Mouse (Mus musculus): ENCODE measurements at regions not wholly inside any gene's neighbourhood (a gene's known extent, or its start where the extent isn't known, plus 50 kb on each side); places are given as distances from the start of the nearest gene placed in this dataset.

DNA sequence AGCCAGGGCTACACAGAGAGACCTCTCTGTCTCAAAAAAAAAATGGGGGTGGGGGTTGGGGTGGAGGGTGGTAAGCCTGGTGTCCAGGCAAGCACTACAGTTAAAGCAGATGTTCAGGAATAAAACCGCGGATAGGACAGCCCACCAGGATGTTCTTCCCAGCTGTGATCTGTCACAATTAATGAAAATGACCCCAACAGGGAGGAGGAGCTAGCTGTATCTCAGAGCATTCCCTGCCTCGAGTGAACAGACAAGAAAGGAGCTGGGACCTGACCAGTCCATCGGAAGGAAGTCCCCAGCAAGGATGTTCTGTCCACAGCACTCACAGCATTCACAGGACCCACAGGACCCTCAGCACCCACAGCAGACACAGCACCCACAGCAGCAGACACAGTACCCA is 80.4 kb downstream of the Utp6 start:
- DNase-seq, result no peak

DNA sequence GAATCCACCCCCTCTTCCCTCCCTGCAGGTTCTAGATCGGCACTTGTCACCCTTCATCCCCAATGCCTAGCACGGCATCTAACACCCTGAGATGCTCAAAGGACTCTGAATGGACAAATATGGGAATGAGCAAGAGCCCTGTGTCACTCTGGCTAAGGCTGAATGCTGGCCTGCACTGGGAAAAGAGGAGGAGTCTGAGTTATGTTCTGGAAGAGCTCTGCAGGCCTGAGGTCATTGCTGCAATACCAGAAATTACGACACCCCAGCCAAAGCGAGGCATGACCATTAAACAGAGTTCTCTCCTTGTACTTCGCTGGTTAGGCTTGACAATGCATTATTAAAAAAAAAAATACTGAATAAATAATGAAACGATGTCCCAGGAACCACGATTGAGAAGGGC is 84.1 kb downstream of the Utp6 start:
- no peak for DNase-seq

DNA sequence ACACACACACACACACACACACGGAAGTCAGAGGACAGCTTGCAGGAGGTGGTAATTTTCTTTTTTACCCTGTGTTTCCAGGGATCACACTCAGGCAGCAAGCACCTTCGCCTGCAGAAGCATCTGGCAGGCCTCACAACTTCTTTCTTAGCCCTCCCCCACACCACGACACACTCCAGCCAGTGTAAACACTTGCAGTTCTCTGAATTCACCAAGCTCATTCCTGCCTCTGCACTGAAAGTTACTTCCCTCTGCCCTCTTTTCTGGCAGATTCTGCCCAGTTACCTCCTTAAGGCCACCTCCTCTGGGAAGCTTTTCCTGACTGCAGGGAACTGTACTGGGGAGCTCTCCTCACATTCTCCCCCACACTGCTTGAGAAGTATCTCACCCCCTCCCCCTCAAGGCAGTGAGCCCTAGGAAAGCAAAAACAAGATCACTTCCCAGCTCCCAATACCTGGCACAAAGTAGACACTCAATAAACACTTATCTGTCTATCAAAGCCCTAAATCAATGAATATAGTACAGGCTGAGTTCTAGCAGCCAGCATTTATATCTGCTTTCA is 84.9 kb downstream of the Utp6 start:
- peak; percentile 29 for DNase-seq

DNA sequence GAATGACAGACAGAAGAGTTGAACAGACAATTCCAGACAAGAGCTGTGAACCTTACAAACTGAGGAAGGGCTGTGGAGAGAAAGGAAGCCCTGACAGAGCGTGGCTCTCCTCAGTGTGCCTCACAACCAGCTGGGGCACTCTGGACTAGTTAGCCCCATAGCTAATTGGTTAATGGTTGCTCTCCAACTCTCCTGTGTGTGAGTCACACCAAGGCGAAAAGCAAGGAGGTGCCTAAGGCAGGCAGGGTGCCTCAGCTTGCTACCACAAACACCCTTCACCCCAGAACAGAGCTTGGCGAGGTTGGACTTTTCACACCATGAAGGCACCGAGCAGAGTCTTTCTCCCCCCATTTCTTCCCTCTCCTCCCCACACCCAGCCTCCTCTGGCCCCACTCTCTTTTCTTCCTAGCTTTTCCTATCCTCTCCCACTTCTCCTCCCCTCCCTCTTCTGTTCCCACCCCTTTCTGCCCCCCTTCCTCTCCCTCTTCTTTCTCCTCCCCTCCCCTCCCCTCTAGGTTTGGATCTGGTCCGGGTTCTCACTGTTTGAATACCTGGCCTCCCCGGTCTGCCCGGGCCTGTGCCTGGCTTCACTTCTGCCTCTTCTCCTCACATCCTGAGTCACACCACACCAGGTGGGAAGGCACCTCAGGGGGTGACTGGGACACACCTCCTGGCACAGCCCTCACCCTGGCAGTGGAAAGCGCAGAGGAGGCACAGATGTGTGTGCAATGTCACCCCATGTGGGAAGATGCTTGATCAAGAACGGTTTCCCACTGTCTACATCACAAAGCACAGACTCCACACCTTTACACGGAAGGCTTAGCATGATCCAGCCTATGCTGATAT is 90.2 kb downstream of the Utp6 start:
- no peak for DNase-seq

DNA sequence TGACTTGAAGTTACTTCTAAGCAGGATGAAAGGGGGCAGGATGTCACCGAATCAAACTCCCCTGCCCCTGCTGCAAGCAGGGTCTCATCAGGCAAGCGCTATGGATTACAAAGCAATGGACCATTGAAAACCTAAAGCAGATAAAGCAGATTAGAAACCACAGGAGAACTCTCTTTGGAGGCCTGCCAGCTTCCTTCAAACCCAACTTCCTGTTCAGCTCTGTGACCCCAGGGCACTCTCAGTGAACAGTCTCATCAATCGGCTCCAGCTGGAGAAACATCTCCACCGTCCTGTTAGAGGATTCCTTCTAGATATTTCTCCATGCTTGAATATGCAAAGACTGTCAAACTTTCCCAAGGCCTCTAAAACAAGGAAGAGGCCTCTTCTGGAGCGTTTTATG is 92.0 kb downstream of the Utp6 start:
- DNase-seq, result no peak

DNA sequence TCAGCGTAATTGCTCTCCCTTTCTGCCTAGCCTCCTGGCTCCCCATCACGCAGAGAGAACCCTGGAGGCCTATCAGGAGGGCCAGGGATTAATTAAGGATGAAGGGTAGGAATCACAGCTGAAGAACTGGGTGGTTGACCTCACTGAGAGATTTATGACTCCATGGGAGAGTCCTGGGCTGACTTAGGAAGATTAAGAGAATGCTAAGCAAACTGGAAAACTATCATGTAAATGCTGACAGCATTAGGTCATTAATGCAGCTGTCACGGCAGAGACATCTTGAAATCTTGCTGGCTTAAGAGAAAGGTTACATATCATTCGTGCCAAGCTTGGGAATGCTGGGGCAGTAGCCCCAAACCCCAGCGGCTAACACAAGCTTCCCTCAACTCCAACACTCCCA is 93.2 kb downstream of the Utp6 start:
- DNase-seq, result no peak

DNA sequence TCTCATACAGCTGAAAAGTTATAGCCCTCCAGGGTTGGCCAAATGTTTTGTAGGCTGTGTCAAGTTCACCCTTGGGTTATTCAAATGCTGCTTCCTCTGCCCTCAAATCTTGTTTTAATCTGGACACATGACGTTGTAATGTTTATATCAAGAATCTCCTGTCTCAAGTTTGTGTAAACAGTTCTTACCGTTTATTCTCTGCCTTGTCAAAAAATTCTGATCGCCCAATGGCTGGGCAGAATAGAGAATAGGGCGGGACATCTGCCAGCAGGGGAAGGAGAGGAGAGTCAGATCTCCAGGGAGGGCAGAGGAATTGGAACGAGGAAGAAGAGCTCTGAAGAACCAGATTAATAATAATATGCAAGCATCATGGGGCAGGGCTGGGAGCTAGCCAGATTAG is 97.4 kb downstream of the Utp6 start:
- DNase-seq, result no peak

DNA sequence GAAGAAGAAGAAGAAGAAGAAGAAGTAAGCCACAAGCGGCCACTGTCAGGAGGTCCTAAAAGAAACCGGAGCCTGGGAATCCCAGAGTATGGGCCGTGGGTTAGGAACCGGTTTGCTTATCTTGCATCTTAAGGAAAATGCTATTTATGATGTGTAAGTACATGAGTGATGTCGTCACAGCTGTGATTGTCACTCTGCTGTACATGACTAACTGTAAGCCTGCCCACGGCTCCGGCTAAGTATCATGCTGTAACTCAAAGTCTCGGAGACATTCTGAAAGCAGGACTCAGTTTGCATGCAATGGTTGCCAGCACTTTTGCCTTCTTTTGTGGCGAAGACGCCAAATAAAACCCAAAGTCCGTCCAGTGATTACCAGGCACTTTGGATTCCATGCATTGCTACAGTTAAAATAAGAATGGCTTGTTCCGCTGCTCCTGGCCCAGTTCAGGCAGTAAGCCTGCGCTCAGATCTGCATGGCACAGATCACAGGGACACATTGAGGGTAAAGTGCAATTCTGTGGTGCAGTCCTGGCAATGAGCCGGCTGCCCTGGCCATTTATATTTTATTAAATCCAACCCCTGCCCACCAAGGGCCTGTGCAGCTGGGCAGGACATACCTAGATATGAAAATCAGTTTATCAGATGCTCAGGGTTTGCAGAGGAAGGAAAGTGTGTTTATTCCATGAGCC is 98.6 kb downstream of the Utp6 start:
- DNase-seq, result no peak

DNA sequence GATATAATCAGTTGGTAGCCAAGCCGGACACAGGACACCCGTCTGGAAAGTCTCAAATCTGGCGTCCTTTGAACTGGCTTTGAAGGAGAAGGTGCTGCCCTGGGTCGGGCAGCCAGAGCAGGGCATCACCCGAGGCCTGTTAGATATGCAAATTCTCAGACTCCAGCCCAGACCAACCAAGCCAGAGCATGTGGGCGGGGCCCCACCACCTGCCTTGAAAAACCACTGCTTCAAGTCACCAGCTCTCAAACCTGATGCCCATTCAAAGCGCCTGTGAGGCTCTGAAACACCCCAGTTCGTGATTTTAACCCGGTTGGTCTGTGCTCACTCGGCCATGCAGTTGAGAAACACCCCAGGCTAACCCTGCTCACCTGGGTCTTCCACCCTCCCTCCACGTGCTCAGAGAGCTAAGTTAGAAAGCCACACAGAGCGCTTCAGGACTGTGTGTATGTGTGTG is 101.6 kb downstream of the Utp6 start:
- no peak for DNase-seq

DNA sequence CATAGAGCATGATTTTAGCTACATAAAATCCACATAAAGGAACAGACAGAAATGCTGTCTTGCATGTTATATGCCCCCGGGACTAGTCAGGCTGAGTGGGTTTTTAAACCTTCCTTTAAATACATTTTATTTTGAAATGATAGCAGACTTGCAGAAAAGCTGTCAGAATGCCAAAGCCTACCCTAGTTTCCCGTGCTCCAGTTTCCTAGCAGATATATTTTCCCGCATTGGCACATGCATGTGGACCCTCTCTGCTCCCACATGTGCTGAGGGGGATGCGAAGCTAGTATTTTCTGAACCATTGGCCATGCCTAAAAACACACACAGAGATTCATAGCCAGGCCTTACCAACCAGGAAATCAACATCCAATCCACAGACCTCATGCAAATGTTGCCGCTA is 105.8 kb downstream of the Utp6 start:
- DNase-seq, result no peak

DNA sequence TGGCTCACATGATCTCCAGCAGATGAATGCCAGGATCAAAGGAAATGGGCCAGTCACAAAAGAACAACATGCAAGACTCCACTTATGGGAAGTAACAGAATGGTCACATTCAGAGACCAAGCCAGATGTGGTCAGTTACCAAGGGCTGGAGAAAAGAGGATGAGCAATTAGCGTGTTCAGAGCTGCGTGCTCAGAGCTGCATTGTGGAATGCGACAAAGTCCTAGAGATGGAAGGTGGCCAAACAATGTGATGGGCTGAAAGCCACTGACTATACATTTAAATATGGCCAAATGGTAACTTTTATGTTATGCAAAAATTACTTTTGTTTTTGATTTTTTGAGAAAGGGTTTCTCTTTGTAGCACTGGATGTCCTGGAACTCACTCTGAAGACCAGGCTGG is 112.6 kb downstream of the Utp6 start:
- no peak for DNase-seq

DNA sequence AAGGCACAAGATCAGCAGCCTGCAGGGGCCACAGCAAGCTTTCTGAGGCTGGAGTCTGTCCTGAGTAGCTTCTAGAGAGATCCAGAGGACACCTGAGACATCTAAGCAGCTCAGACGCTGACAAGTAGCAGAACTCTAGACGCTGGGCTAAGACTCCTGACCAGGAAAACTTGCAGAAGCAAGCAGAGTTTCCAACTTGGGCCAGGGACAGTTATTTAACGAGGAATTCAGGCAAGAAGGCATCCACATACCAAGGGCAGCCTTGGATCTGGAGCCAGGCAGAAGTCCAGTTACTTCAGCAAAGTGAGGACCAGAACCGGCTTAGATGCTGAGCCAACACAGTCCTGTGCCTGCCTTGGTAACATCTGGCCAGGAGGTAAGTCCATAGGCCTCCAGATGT is 117.8 kb downstream of the Utp6 start:
- no peak for DNase-seq

DNA sequence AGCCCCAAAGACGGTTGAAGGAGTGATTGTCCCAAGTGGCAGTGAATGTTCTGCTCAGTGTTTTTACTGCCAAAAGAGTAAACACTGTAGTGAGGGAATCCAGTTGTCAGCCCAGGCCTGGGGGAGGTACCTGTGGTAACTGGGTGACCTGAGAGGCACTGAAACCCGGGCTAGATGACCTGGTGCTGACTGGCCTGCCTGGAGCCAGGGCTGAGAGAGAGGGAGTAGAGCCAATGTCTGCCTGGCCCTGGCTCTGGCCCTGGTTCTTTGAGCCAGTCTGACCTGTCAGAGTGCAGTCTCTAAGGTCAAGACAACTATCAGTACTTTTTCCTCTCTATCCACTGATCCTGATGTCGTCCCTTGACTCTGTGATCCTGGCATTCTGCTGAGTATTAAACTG is 119.2 kb downstream of the Utp6 start:
- no peak for DNase-seq

DNA sequence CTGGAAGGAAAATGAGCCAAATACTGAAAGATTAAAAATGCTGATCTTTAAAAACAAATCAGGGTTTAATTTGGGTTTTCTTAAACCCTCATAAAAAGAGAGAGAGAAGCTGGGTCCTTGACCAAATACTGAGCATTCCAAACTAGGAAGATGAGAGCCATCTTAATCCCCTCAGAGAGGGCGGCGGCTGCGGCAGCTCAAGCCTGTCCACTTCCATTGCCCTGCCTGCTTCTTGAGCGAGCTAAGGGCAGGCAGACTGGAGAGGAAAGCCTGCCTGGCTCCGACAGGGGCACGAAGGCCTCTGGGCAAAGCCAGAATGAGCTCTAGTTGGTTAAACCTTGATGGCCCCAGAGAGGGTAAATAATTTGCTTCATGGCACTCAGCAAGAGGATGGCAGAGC is 122.2 kb downstream of the Utp6 start:
- DNase-seq, result no peak

DNA sequence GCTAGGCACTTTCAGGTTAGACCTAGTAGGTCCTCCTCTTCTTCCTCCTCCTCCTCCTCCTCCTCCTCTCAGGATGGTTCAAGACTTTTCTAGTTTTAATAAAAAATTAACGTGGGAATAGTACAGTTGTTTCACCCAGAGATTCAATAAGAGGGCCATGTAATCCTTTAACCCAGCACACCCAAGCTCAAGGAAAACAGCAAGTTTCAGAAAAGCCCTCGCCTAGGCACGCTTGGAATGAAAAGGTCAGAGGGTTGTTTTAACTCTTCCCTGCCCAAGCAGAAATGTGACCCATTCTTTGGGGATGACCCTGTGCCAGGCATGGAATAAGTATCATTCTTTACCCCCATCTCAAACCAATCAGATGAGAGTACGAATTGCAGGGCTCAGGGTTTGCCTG is 124.1 kb downstream of the Utp6 start:
- DNase-seq, result no peak

DNA sequence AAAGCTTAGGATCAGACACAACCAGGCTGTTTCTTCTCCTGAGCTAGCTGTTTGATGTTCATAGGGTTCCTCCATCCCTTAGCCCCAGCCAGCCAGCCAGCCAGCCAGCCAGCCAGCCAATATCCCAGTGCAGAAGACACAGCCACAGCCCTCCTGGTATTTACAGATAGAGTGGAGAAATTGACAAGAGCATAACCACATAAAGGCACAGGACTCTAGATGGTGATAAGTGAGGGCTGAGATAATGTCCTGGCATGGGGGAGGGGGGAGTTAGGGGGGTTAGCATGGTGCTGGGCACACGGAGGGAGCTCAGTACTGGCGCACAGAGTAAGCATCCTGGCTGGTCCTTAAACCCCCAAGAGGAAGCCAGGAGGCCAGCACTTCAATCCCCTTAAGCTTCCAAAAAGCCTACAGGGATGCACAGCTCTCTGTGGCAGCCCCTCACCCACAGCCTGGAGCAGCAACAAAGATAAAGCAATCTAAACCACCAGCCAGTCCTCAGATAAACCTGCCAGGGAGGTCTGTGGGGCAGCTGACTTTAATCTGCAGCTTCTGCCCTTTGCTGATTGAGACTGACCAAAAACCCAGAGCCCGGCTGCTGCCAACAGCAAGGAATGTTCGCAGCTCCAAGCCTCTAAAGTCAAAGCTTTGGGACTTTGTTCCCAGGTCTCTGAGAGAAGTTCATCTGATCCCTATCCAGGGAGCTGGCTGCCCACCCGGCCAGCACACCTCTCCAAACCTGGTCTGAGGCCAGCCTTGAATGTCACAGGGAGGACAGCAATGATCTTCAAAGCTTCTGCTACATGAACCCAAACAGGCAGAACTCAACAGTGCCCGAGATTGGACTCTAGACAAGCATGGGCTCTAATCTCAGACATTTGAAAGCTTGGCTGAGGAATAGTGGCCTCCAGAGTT is 124.9 kb downstream of the Utp6 start:
- DNase-seq, result no peak

DNA sequence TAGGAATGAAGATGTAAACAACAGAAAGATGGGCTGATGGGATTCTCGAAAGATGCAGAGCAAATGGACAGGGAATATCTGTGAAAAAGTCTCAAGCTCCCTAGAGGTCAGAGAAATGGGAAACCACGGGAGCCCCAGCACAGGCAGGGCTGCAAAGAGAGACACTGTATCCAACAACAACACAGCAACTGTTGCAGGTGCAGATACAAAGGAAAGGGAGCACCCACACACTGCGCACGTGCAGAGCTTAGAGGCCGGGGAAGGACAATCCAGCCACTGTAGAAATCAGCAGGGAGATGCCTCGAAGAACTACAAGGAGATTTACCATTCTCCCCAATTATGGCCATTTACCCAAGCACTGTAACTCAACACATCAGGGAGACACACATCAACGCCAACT is 126.3 kb downstream of the Utp6 start:
- DNase-seq, result no peak

DNA sequence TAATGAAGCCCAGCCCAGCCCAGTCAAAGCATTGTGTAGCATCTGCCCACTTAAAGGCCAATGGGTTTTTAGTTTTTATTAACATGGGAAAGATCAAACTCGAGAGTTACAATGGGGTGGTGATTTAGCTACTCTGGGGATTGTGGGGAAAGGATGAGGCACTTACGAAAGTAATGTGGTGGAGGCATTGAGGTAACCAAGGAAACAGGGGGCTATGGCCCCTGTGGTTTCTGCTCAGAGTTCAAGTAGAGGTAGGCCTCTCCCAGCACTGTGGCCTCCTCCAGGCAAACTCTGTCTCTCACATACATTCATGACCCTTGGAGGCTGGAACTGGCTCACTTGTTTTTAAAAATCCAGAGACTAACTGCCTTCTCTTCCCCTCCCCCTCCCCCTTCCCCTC is 128.4 kb downstream of the Utp6 start:
- no peak for DNase-seq

DNA sequence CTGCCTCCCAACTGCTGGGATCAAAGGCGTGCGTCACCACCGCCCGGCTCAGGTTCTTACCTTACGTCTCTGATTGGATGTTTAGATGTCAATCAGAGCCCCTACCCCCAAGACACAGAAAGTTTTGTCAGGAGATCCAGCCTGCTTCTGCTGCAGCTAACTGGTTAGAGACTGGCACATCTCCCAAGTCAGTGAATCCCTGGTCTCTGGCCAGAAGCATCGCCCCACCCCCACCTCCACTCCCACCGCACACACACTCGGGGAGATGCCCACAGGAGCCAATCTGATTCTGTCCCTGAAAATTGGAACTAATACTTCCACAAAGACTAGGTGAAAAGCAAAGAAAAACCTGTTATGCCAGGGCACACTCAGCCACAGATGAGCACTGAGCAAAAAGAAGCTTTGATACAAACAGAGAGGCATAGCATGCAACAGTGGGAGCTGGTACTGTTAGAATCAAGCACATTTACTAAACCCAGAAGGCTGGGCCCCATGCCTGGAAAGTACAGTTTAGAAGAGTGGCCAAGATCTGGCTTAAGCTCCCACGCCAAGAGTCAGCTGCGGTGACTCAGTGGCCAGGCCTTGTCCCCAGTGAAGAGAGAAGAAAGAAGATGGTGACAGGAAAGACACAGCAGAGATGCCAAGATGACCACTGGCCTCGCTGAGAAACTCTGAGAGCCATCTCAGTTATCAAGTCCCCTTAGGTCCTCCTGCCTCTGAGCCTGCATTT is 130.4 kb downstream of the Utp6 start:
- DNase-seq, result no peak

DNA sequence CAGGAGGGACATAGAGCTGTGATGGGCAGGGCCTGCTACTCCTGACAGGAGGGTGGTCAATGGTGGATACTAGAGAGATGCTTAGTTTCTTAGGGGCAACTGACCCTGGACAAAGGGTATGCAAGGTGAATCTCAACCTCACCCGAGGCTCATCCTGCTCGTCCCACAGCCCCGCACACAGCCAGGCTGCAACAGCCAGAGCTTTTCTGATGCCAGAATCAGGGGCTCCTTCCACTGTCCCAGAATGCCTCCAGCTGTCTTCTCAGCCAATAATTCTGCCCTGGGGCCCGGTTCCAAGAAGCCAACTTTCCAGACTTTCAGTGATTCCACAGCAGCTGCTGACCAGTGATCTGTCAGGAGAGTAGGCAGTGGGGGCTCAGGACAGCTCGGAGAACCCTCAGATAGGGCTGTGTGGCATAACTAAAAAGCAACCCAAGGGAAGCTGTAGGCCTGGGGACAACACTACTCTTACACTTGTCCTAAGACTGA is 131.6 kb downstream of the Utp6 start:
- no peak for DNase-seq

DNA sequence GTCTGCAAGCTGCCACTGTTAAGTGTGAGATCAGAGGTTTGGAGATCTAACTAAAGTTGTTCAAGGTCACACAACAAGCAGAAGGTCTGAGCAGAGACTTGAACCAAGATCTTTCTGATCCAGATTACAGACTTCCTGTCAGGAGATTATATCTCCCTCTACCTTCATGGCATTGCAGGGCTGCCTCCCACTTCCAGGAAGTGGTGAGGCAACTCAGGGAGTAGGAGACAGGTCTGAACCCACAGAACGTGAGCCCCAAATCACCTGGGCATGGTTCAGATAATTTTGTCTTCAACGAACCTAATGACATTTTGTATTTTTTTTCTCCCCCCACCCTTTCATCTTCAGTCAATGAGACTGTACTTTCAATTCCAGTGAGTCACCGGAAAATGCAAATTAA is 135.2 kb downstream of the Utp6 start:
- no peak for DNase-seq

DNA sequence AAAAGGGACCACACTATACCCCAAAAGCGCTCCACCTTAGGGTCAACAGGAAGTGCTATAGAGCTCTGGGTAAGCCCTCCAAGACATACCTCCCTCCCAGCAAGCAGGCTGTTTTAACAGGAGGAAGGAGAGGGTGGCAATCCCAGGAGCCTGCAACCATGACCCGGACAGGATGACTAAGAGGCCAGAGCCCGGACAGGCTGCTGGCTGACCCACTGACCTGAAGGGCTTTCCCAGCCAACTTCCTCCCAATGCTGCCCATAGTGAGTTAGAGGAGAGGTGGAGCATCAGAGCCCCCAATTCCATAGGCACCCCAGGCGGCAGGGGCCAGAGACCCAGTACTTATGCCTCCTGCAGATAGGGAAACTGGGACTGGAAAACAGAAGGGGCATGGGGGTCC is 136.3 kb downstream of the Utp6 start:
- DNase-seq, result no peak

Measured in right cerebral cortex, adult 18-20 months (tissue).